Mouse (Mus musculus): ENCODE data around the gene Celf1. TPM values are rescaled to one million over a fixed set of nuclear protein-coding genes. Genes with fewer than 3 reads are reported as not detected.
"Not testable (repeated sequence)": the region's sequence is repeated elsewhere in the genome, so short reads cannot be mapped to it uniquely, and the experiment has no call there.

Celf1 gene
- total RNA-seq, 2 experiments from 2014 or later = 40.7 to 44.0 TPM

- DNase-seq = no peak
- intact Hi-C loops (cut with DNase I; ENCODE audit: low total_unique reads) = no loop called here
These were observed 73.7 kb downstream of the Celf1 start for GRCm38 (mm10) chr2:91013881-91014280.

- DNase-seq = no peak
- intact Hi-C loops (cut with DNase I; ENCODE audit: low total_unique reads) = no loop called here
These were observed 75.2 kb downstream of the Celf1 start for GRCm38 (mm10) chr2:91015386-91015785.

- peak; percentile 52 for DNase-seq
- intact Hi-C loops (cut with DNase I; ENCODE audit: low total_unique reads) = no loop called here
These were observed 78.0 kb downstream of the Celf1 start for GRCm38 (mm10) chr2:91018061-91018788.

GRCm38 (mm10) chr2:91019911-91020310, 79.7 kb downstream of the Celf1 start:
- DNase-seq = no peak
- intact Hi-C loops (cut with DNase I; ENCODE audit: low total_unique reads) = no loop called here

- DNase-seq; intact Hi-C loops (cut with DNase I; ENCODE audit: low total_unique reads): not testable (repeated sequence)
These were observed 82.1 kb downstream of the Celf1 start for GRCm38 (mm10) chr2:91022266-91022665.

GRCm38 (mm10) chr2:91023131-91023530, 82.9 kb downstream of the Celf1 start:
- intact Hi-C loops (cut with DNase I; ENCODE audit: low total_unique reads) = no loop called here
- DNase-seq = no peak

GRCm38 (mm10) chr2:91023956-91024355, 83.8 kb downstream of the Celf1 start:
- DNase-seq = no peak
- intact Hi-C loops (cut with DNase I; ENCODE audit: low total_unique reads) = no loop called here

- intact Hi-C loops (cut with DNase I; ENCODE audit: low total_unique reads) = no loop called here
These were observed 84.9 kb downstream of the Celf1 start for GRCm38 (mm10) chr2:91025081-91025516.

GRCm38 (mm10) chr2:91026491-91026890, 86.3 kb downstream of the Celf1 start:
- intact Hi-C loops (cut with DNase I; ENCODE audit: low total_unique reads) = no loop called here
- no peak for DNase-seq

More at GRCm38 (mm10) chr2:91025081-91025516, 84.9 kb downstream of the Celf1 start:
- no peak for DNase-seq

- DNase-seq = no peak
- intact Hi-C loops (cut with DNase I; ENCODE audit: low total_unique reads) = no loop called here
These were observed 87.4 kb downstream of the Celf1 start for GRCm38 (mm10) chr2:91027391-91028214.

GRCm38 (mm10) chr2:91031216-91031615, 91.0 kb downstream of the Celf1 start:
- no peak for DNase-seq
- intact Hi-C loops (cut with DNase I; ENCODE audit: low total_unique reads) = no loop called here

- intact Hi-C loops (cut with DNase I; ENCODE audit: low total_unique reads) = no loop called here
- DNase-seq = no peak
These were observed 92.8 kb downstream of the Celf1 start for GRCm38 (mm10) chr2:91033000-91033399.

- intact Hi-C loops (cut with DNase I; ENCODE audit: low total_unique reads) = no loop called here
- DNase-seq = peak; percentile 79
These were observed 95.2 kb downstream of the Celf1 start, which contains the start of gene Rapsn for GRCm38 (mm10) chr2:91035385-91035784. Rapsn (plus strand) TSS chr2:91035620.

- intact Hi-C loops (cut with DNase I; ENCODE audit: low total_unique reads) = no loop called here
- no peak for DNase-seq
These were observed 101.6 kb downstream of the Celf1 start for GRCm38 (mm10) chr2:91041786-91042185.

GRCm38 (mm10) chr2:91042651-91043398, 102.6 kb downstream of the Celf1 start:
- no peak for DNase-seq
- intact Hi-C loops (cut with DNase I; ENCODE audit: low total_unique reads) = no loop called here

GRCm38 (mm10) chr2:91044727-91045126, 104.5 kb downstream of the Celf1 start:
- no peak for DNase-seq
- intact Hi-C loops (cut with DNase I; ENCODE audit: low total_unique reads) = no loop called here

GRCm38 (mm10) chr2:91045805-91046204, 105.6 kb downstream of the Celf1 start:
- DNase-seq; intact Hi-C loops (cut with DNase I; ENCODE audit: low total_unique reads): not testable (repeated sequence)

- intact Hi-C loops (cut with DNase I; ENCODE audit: low total_unique reads) = no loop called here
These were observed 107.2 kb downstream of the Celf1 start for GRCm38 (mm10) chr2:91047359-91047758.

GRCm38 (mm10) chr2:91051917-91052316, 111.7 kb downstream of the Celf1 start:
- intact Hi-C loops (cut with DNase I; ENCODE audit: low total_unique reads) = no loop called here
- DNase-seq = no peak

More at GRCm38 (mm10) chr2:91047359-91047758, 107.2 kb downstream of the Celf1 start:
- no peak for DNase-seq

- intact Hi-C loops (cut with DNase I; ENCODE audit: low total_unique reads) = no loop called here
- no peak for DNase-seq
These were observed 112.6 kb downstream of the Celf1 start for GRCm38 (mm10) chr2:91052752-91053151.
